In the genomic region with DNA sequence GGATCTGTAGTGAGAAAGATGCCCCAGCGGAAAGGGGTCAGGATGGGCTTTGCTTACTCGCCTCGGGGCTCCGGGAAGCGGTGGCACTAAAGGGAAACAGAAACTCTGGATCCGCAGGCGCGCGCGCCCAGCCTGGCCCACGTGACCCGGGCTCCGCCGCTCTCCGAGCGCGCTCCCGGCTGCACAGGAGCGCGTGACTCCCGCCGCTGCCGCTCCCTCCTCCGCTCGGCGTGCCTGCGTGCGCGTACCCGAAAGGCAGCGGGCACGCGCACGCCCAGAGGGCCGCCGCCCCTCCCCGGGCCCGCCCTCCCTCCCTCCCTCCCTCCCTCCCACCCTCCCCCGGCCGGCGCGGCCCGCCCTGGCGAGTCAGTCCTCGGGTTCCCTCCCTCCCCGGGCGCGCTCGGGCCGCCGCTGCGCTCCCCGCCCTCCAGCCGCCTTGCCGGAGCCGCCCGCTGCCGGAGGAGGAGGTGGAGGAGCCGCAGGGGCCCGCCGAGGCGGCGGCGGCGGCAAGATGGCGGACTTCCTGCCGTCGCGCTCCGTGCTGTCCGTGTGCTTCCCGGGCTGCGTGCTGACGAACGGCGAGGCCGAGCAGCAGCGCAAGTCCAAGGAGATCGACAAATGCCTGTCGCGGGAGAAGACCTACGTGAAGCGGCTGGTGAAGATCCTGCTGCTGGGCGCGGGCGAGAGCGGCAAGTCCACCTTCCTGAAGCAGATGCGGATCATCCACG, we compare ENCODE assay signal across 7 mouse cellular contexts. TPM values are rescaled to one million over a fixed set of nuclear protein-coding genes. Genes with fewer than 3 reads are reported as not detected.
DNase-seq lines count a peak whose midpoint lies in the region; ATAC-seq lines count a peak whose summit lies in the region.

A gene (plus strand): TSS at position 369 of the 728 bp plus-strand sequence.

- no peaks in the 10 kb centered on the region for H3K36me3 ChIP-seq in intestine, embryonic 15.5 days
- peaks cover 23% of the 10 kb centered on the region for H3K36me3 ChIP-seq in midbrain, embryonic 10.5 days

- H3K4me1 ChIP-seq in intestine, embryonic 15.5 days (replicated peaks): peaks cover 36% of the 10 kb centered on the region
- H3K4me1 ChIP-seq in midbrain, embryonic 10.5 days: peaks cover 70% of the 10 kb centered on the region

- H3K9ac ChIP-seq in intestine, embryonic 15.5 days: peak within 1 kb of the TSS; percentile 92

- DNase-seq in adrenal gland, adult 18-20 months (ENCODE audit: low spot score in 2 of 2): peak; percentile 89 to 91
- DNase-seq in embryo, embryonic 11 days: peak; percentile 97
- peak; percentile 87 to 88 for DNase-seq in gastrocnemius, postnatal 36 days
- peak; percentile 92 to 94 for DNase-seq in left cerebral cortex, postnatal 25 days (ENCODE audit: low spot score in 2 of 2)
- DNase-seq in midbrain, embryonic 10.5 days (ENCODE audit: low spot score): peak; percentile 91
- DNase-seq in right cerebral cortex, postnatal 4 days: peak; percentile 88

- H3K27me3 ChIP-seq in intestine, embryonic 15.5 days (replicated peaks): no peaks in the 10 kb centered on the region
- H3K27me3 ChIP-seq in midbrain, embryonic 10.5 days (ENCODE audit: low read depth, poor library complexity, severe bottlenecking): peaks cover 18% of the 10 kb centered on the region

- peak within 1 kb of the TSS; percentile 60 for H3K4me2 ChIP-seq in intestine, embryonic 15.5 days (replicated peaks)

- intact Hi-C loops in gastrocnemius, postnatal 36 days (cut with DNase I): loop anchor here (2.0 kb wide), 2 partner anchors 18 to 30 kb away; no protein-coding TSS in a partner anchor
- intact Hi-C loops in left cerebral cortex, postnatal 25 days (cut with DNase I): loop anchor here (5.0 kb wide), 2 partner anchors 65 to 110 kb away; a partner anchor contains a TSS

- under 1% methylated on average over 52 of the region's 89 CpGs for WGBS in intestine, embryonic 15.5 days
- under 1% methylated on average over 61 of the region's 89 CpGs for WGBS in midbrain, embryonic 10.5 days

- H3K27ac ChIP-seq in intestine, embryonic 15.5 days: peak within 1 kb of the TSS; percentile 98
- peak within 1 kb of the TSS; percentile 97 for H3K27ac ChIP-seq in midbrain, embryonic 10.5 days (replicated peaks)

- H3K4me3 ChIP-seq in intestine, embryonic 15.5 days (replicated peaks): peak within 1 kb of the TSS; percentile 85
- H3K4me3 ChIP-seq in midbrain, embryonic 10.5 days: peak within 1 kb of the TSS; percentile 96

- H3K9me3 ChIP-seq in intestine, embryonic 15.5 days: no peaks in the 10 kb centered on the region
- no peaks in the 10 kb centered on the region for H3K9me3 ChIP-seq in midbrain, embryonic 10.5 days (replicated peaks)

- ATAC-seq in intestine, embryonic 15.5 days: peak; percentile 89

RNA-seq across cellular contexts. Expression of the gene that starts here (rescaled TPM):
- 10 to 100 TPM; 64.8 to 74.8 TPM for total RNA-seq in adrenal gland, adult 18-20 months (2021)
- 10 to 100 TPM; 21.9 to 22.1 TPM for total RNA-seq in gastrocnemius, postnatal 36 days (2021)
- polyA plus RNA-seq in intestine, embryonic 15.5 days (2015; fragmentation: Nextera tagmentation; extraction: Ambion mirVana): 32.2 and 32.7 TPM in 2 replicates
- 10 to 100 TPM; 41.9 to 47.7 TPM for total RNA-seq in left cerebral cortex, postnatal 25 days (2021)
- 16.9 and 18.8 TPM in 2 replicates for polyA plus RNA-seq in midbrain, embryonic 10.5 days (2016; fragmentation: Nextera tagmentation; extraction: Ambion mirVana)

Comparison
In these comparisons a context has a peak if more than half of its experiments do, and no peak if none do; other contexts are left out.
1. Peak in every context shown above with its lines: DNase-seq, ATAC-seq, H3K4me3 ChIP-seq and H3K27ac ChIP-seq.